Mouse (Mus musculus) liver, embryonic 13.5 days (tissue): ENCODE data around the gene Pdzd2. TPM values are rescaled to one million over a fixed set of nuclear protein-coding genes. Genes with fewer than 3 reads are reported as not detected.

Source experiments
- ATAC-seq: fragments of 200-750 bp; cut with Nextera tagmentation; 2 replicates; pipeline ENCODE4 v1.8.0; 2017; ENCODE audit warnings: low read depth, mild to moderate bottlenecking, moderate number of reproducible peaks, moderate library complexity
- DNase-seq: peaks from one replicate; pipeline ENCODE4 v3.0.0; 2022
- H3K27ac ChIP-seq: fragments of 300-500 bp; sonication (generic); 2 replicates; pipeline ENCODE4 v1.5.1; 2015; ENCODE audit warnings: moderate library complexity, mild to moderate bottlenecking, inconsistent platforms
- H3K27me3 ChIP-seq: fragments of 300-500 bp; sonication (generic); 2 replicates; pipeline ENCODE4 v1.6.1; 2015; ENCODE audit warnings: mild to moderate bottlenecking, inconsistent platforms
- H3K36me3 ChIP-seq: fragments of 300-500 bp; sonication (generic); 2 replicates; pipeline ENCODE4 v1.6.1; 2015; ENCODE audit warnings: mild to moderate bottlenecking, inconsistent platforms
- H3K4me1 ChIP-seq: fragments of 300-500 bp; sonication (generic); replicated peaks from 2 replicates; pipeline ENCODE4 v1.6.1; 2015; ENCODE audit warnings: inconsistent platforms
- H3K4me2 ChIP-seq: fragments of 300-500 bp; sonication (generic); 2 replicates; pipeline ENCODE4 v1.6.1; 2015; ENCODE audit warnings: inconsistent platforms, mild to moderate bottlenecking, moderate library complexity
- H3K4me3 ChIP-seq: fragments of 300-500 bp; sonication (generic); replicated peaks from 2 replicates; pipeline ENCODE4 v1.5.1; 2015; ENCODE audit warnings: mild to moderate bottlenecking, inconsistent platforms
- H3K9ac ChIP-seq: fragments of 300-500 bp; sonication (generic); 2 replicates; pipeline ENCODE4 v1.6.1; 2015; ENCODE audit warnings: mild to moderate bottlenecking, inconsistent platforms
- H3K9me3 ChIP-seq: fragments of 300-500 bp; sonication (generic); replicated peaks from 2 replicates; pipeline ENCODE4 v1.6.1; 2016; ENCODE audit warnings: inconsistent platforms
- WGBS: fragments of 180-500 bp; shearing (Covaris S2); methylation state at CpG from one replicate; pipeline ENCODE4 v1.1.7; 2015; ENCODE audit not compliant: insufficient replicate concordance; 5-methylcytosine and 5-hydroxymethylcytosine counted together
- polyA plus RNA-seq: library from polyadenylated mRNA; unstranded; fragments of >200 nt; fragmentation: Nextera tagmentation; extraction: Ambion mirVana; gene quantifications from 2 replicates; pipeline ENCODE4 v1.2.1, GENCODE M21; 2015

Pdzd2 gene
- polyA plus RNA-seq, 1 experiment from 2014 or later, result 1.5 TPM

DNA sequence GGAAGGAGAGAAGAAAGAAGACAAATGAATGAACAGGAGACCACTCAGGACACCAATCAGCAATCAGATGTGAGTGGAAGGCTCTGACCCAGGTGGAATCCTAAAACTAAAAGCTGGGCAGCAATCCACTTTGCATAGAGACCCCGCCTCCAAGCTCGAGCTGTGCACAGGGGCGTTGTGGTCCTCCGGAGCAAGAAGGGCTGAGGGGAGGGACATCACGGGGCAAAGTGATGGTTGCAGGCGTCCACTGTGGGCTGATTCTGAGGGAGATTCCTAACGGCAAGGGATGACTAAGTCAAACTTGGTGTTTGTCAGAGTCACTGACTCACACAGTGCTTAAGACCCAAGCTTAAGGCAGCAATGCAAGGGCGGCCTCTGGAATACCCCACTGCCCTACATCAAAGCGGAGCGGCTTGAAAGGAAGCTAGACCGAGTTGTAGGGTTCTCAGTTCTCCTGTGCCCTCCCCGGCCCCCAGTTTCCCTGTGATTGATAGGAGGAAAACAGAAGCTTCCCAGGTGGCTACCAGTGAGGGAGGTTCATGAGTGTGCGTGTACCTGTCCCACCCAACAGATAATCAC lies 314.6 kb downstream of the Pdzd2 start:
- Histone ChIP-seq H3K4me3 (no peak overlapping the region), H3K9ac (no peak overlapping the region), H3K4me1 (peaks cover 3% of the 10 kb centered on the region; the same call in 1 of the 2 replicates), H3K36me3 (no peaks in the 10 kb centered on the region), H3K27me3 (no peaks in the 10 kb centered on the region), H3K9me3 (no peaks in the 10 kb centered on the region), H3K4me2 (no peak overlapping the region), H3K27ac (no peak overlapping the region)
- DNase-seq (no peak), ATAC-seq (no peak)
- WGBS, result 39% methylated on average over 13 of the region's 13 CpGs

DNA sequence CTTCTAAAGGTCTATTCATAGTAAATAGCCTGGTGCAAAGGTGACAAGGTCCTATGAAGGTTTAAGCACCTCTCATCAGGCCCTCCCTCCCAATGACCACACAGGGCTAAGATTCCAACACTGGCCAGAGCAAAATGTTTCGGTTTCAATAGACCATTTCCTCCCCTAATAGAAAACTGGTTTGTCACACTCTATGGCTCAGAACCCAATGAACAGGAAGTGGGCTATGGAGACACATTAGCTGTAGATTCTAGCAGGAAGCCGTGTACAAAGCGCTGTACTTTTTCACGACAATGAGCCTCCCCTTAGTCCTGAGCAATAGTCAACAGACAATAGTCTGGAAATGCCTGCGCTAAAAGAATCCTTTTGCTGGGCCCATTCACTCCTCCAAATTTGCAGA lies 315.5 kb downstream of the Pdzd2 start:
- 37% methylated on average over 5 of the region's 5 CpGs for WGBS
- H3K36me3 ChIP-seq, result no peaks in the 10 kb centered on the region
- H3K4me3 ChIP-seq, result no peak overlapping the region
- H3K9ac ChIP-seq, result no peak overlapping the region
- no peak for DNase-seq
- ATAC-seq, result no peak
- H3K9me3 ChIP-seq, result no peaks in the 10 kb centered on the region
- 0 out of 2 replicates have a peak, but pooled peaks cover 3% of the 10 kb centered on the region for H3K4me1 ChIP-seq
- H3K27me3 ChIP-seq, result no peaks in the 10 kb centered on the region
- H3K27ac ChIP-seq, result no peak overlapping the region
- H3K4me2 ChIP-seq, result no peak overlapping the region

DNA sequence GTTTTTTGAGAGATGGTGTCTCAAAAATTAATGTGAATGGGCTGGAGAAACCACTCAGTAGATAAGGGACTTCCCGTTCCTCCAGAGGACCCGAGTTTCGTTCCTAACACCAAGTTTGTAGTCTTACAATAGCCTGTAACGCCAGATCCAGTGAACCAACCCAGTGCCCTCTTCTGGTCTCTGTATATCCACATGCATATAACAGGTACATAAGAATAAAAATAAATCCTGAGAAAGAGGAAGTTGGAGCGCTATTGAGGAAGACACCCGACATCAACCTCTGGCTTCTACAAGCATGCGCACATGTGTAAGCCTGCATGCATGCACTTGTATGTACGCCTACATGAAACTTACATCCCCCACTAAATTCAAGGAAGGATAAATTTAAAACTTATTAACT lies 318.8 kb downstream of the Pdzd2 start:
- Histone ChIP-seq H3K27me3 (no peaks in the 10 kb centered on the region), H3K9me3 (no peaks in the 10 kb centered on the region), H3K36me3 (no peaks in the 10 kb centered on the region), H3K9ac (no peak overlapping the region), H3K4me2 (no peak overlapping the region), H3K4me1 (0 out of 2 replicates have a peak, but pooled peaks cover 3% of the 10 kb centered on the region), H3K4me3 (no peak overlapping the region), H3K27ac (no peak overlapping the region)
- WGBS, result 40% methylated on average over 8 of the region's 8 CpGs
- no peak for ATAC-seq
- no peak for DNase-seq

DNA sequence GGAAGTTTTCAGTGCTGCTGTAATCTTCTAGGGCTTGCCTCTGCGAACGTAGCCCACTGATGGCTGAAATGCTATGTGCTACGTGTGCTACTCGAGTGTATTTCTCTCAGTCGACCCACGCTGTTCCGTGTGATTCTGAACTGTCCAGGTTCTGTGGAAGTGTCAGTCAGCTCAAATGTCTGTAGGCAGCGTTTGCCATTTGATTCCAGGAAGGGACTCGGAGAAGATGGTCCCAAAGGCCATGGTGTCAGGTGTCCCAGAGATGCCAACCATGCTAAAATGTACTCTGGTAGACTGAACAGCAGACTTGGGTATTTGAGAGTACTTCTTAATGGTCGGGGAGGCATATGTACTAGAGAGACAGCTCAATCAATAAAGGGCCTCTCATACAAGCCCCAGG lies 319.3 kb downstream of the Pdzd2 start:
- WGBS, result 74% methylated on average over 10 of the region's 10 CpGs
- Histone ChIP-seq H3K36me3 (no peaks in the 10 kb centered on the region), H3K4me2 (no peak overlapping the region), H3K9me3 (no peaks in the 10 kb centered on the region), H3K4me1 (0 out of 2 replicates have a peak, but pooled peaks cover 3% of the 10 kb centered on the region), H3K9ac (no peak overlapping the region), H3K27ac (no peak overlapping the region), H3K27me3 (no peaks in the 10 kb centered on the region), H3K4me3 (no peak overlapping the region)
- DNase-seq (no peak), ATAC-seq (no peak)

DNA sequence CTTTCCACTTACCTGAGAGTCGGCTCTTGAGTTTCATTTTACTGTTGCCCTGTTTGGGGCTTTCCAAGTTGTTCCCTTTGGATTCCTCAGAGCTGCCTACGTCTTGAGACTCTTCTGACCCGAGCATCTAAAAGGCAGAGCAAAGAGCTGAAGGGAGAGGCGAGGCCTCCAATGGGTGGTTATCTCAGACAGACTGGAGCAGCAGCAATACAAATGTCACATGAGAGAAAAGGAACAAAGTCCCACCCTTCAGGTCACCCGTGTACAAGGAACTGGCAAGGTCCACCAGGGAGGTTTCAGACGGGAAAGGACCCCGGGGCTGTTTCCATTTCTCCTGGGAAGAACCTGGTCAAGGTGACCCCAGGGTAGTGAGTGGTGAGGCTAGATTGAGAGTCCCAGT lies 320.3 kb downstream of the Pdzd2 start:
- ATAC-seq, result no peak

DNA sequence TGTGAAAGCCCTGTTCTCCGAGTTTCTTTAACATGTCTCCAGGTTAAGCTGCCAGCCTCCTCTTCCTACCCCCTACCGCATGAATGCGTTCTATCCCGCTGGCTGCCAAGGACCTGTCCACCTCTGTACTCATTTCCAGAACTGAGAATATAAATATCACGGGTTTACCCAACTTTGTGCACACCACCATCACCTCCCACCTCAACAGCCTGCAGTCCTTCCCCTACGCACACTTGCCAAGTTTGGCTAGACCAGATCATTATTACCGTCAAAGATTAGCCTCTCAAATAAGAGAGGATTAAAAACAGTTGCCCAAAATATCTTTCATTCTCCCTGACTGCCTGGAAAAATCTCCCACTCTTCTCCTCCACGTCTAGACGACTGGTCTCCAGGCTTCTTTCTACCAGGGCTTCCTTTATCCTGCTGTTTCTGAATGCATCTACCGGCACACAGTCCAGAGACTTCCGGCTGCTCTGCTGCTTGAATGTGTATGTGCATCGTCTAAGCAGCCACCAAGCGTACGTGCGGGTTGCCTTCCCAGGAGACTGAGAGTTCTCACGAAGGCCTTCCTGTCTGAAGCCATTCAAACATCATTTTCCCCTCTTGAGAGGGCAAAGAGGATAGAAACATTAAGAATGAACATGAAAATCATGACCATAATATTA lies 324.1 kb downstream of the Pdzd2 start:
- H3K9me3 ChIP-seq, result no peaks in the 10 kb centered on the region
- no peak overlapping the region for H3K4me2 ChIP-seq
- no peak overlapping the region for H3K4me3 ChIP-seq
- DNase-seq (no peak), ATAC-seq (no peak)
- 73% methylated on average over 16 of the region's 16 CpGs for WGBS
- H3K36me3 ChIP-seq, result no peaks in the 10 kb centered on the region
- H3K9ac ChIP-seq, result no peak overlapping the region
- no peaks in the 10 kb centered on the region for H3K27me3 ChIP-seq
- no peak overlapping the region for H3K27ac ChIP-seq
- H3K4me1 ChIP-seq, result no peaks in the 10 kb centered on the region

More for the DNA sequence above, 320.3 kb downstream of the Pdzd2 start:
- WGBS, result 47% methylated on average over 7 of the region's 7 CpGs
- Histone ChIP-seq H3K9ac (no peak overlapping the region), H3K9me3 (no peaks in the 10 kb centered on the region), H3K36me3 (no peaks in the 10 kb centered on the region), H3K4me1 (no peaks in the 10 kb centered on the region), H3K27ac (no peak overlapping the region), H3K4me3 (no peak overlapping the region), H3K27me3 (no peaks in the 10 kb centered on the region), H3K4me2 (no peak overlapping the region)
- DNase-seq, result no peak

DNA sequence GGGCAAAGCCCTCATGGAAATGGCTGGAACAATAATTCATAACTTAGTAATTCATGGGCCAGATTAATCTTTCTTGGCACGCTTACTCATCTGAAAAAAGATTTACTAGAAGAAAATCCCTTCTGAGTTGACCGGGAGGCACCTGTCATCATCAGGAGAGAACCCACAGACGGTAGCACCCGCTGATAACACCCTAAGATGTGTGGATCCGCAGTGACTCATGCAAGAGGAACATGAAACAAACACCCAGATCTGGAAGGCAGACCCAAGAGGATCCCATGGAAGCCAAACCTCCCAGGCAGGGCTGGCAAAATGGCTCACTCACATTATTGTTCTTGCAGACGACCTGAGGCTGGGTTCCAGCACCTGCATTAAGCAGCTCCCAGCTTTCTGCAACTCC lies 325.0 kb downstream of the Pdzd2 start:
- Histone ChIP-seq H3K4me2 (no peak overlapping the region), H3K9ac (no peak overlapping the region), H3K4me1 (no peaks in the 10 kb centered on the region), H3K27ac (no peak overlapping the region), H3K36me3 (no peaks in the 10 kb centered on the region), H3K27me3 (no peaks in the 10 kb centered on the region), H3K9me3 (no peaks in the 10 kb centered on the region), H3K4me3 (no peak overlapping the region)
- WGBS, result 55% methylated on average over 6 of the region's 6 CpGs
- no peak for ATAC-seq
- DNase-seq, result no peak

DNA sequence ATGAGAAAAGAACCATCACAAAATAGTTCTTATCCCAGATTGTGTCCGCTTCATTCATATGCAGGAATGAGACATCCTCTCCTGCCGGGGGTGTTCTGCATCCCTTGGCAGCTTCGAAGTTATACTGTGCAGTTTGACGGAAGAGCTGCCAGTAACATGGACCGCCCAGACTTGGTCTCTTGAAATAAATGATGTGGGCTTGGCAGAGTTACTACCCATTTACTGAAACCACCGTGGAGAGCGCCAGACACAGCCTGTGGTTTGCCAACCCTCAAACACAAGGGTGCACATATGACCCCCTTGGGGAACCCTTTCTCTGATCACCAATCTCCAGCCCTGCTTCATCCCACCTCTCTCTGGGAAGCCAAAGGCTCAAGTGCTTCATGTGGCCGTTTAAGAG lies 331.5 kb downstream of the Pdzd2 start:
- Histone ChIP-seq H3K4me3 (no peak overlapping the region), H3K4me2 (no peak overlapping the region), H3K4me1 (no peaks in the 10 kb centered on the region), H3K9me3 (no peaks in the 10 kb centered on the region), H3K27me3 (no peaks in the 10 kb centered on the region), H3K9ac (no peak overlapping the region), H3K36me3 (no peaks in the 10 kb centered on the region), H3K27ac (no peak overlapping the region)
- ATAC-seq (no peak), DNase-seq (no peak)
- 71% methylated on average over 8 of the region's 8 CpGs for WGBS

DNA sequence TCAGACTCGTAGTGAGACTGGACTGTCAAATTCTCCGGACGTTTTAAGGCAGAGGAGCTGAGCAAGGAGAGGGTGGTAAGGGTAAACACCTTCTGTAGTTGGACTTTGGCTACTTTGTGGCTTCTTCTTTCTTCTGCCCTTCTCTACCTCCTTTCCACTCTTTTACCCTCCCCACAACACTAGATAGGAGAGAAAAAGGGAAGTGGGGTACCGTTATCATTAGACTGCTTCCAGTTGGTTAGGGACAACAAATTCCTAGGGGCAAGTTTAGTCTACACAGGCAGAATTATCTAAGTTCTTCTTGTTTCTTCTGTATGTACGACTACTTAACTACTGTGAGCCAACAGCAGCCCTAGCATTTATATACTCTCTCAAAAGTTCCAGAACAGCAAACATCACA lies 334.1 kb downstream of the Pdzd2 start:
- ATAC-seq (no peak), DNase-seq (no peak)
- H3K9me3 ChIP-seq, result no peaks in the 10 kb centered on the region
- no peaks in the 10 kb centered on the region for H3K36me3 ChIP-seq
- H3K4me1 ChIP-seq, result no peaks in the 10 kb centered on the region
- H3K4me2 ChIP-seq, result no peak overlapping the region
- no peak overlapping the region for H3K4me3 ChIP-seq
- WGBS, result 43% methylated on average over 5 of the region's 5 CpGs
- H3K9ac ChIP-seq, result no peak overlapping the region
- H3K27me3 ChIP-seq, result no peaks in the 10 kb centered on the region
- no peak overlapping the region for H3K27ac ChIP-seq

DNA sequence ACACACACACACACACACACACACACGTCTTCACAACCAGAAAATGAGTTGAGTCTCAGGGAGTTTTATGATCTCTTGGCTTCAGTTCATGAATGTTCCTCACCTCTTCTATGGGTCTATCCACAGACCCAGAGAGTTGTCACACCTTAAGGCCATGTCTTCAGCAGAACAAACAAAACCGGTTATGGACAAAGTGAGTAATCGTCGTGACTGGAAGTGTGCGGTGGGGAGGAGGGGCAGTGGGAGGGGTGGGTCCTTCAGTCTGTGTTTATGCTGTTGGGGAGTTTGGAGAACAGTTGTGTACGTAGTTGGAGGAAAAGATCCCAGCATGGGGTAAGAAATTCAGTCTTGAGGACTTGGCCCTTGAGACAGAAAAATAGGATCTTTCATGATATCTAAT lies 342.7 kb downstream of the Pdzd2 start:
- H3K4me2 ChIP-seq, result no peak overlapping the region
- H3K4me1 ChIP-seq, result no peaks in the 10 kb centered on the region
- no peaks in the 10 kb centered on the region for H3K9me3 ChIP-seq
- no peak overlapping the region for H3K27ac ChIP-seq
- no peak overlapping the region for H3K9ac ChIP-seq
- WGBS, result 72% methylated on average over 6 of the region's 6 CpGs
- H3K4me3 ChIP-seq, result no peak overlapping the region
- DNase-seq (no peak), ATAC-seq (no peak)
- no peaks in the 10 kb centered on the region for H3K27me3 ChIP-seq
- H3K36me3 ChIP-seq, result no peaks in the 10 kb centered on the region

DNA sequence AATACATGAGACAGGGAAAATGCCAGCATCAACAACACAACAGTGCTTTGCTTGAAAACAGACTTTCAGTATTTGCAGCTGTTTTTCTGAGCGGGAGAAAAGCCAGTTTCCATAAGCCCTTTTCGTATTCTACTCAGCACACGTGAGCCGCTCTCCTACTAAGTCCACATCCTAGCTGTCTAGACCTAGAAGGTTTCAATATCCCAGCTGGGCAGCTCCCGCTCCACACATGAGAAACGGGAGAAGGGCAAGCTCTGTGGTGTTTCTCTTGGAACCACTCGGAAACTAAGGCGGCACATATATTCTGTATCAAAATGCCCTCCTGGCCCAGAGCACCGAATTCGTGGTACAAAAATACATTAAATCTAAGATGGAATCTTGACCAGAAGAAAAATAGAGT lies 345.0 kb downstream of the Pdzd2 start:
- Histone ChIP-seq H3K36me3 (no peaks in the 10 kb centered on the region), H3K4me3 (no peak overlapping the region), H3K4me2 (no peak overlapping the region), H3K9ac (no peak overlapping the region), H3K27me3 (no peaks in the 10 kb centered on the region), H3K27ac (no peak overlapping the region), H3K9me3 (no peaks in the 10 kb centered on the region), H3K4me1 (no peaks in the 10 kb centered on the region)
- no peak for ATAC-seq
- WGBS, result 79% methylated on average over 10 of the region's 10 CpGs
- DNase-seq, result no peak
